Mouse (Mus musculus): Measurements from ENCODE around the gene Mta3. TPM values are rescaled to one million over a fixed set of nuclear protein-coding genes. Genes with fewer than 3 reads are reported as not detected.

The Mta3 gene
- polyA plus RNA-seq, 1 experiment, result 33.0 TPM

DNA sequence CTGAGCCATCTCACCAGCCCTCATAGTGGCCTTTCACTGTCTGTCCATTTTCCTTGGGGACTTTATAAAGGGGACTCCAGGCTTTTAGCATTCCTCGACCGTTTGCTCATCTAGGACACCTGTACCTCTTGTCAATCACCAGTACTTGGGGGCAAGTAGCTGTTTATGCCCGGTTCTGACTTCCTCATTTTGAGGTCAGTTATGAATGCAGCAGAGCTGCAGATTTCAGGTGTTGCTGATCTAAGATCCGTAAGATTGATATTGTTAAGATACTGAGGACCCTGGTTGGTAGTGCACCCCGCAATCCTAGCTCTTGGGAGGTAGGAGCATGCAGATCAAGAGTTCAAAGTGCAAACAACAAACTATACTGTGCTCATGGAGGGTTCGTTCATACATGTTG lies 64.4 kb downstream of the Mta3 start:
- no peak overlapping the region for H3K27ac ChIP-seq (ENCODE audit: insufficient read depth, low read depth, low read length)
- no peak for TF ChIP-seq POLR2A (IDR thresholded peaks at IDR 0.05; ENCODE audit: low read depth, low read length)
- no peak for TF ChIP-seq CTCF (conservative IDR thresholded peaks at IDR 0.05; ENCODE audit: insufficient read depth, insufficient read length, low read depth, low read length)
- no peaks in the 10 kb centered on the region for H3K36me3 ChIP-seq (ENCODE audit: control insufficient read depth, insufficient read depth, low read length)
- no peak for DNase-seq
- no peak overlapping the region for H3K4me3 ChIP-seq (ENCODE audit: insufficient read depth, low read depth, low read length)
- WGBS, result 83% methylated on average over 6 of the region's 6 CpGs
- H3K27me3 ChIP-seq (replicated peaks; ENCODE audit: control insufficient read depth, insufficient read depth, low read length), result no peaks in the 10 kb centered on the region
- no peaks in the 10 kb centered on the region for H3K4me1 ChIP-seq (ENCODE audit: control insufficient read depth, insufficient read depth, low read length)

DNA sequence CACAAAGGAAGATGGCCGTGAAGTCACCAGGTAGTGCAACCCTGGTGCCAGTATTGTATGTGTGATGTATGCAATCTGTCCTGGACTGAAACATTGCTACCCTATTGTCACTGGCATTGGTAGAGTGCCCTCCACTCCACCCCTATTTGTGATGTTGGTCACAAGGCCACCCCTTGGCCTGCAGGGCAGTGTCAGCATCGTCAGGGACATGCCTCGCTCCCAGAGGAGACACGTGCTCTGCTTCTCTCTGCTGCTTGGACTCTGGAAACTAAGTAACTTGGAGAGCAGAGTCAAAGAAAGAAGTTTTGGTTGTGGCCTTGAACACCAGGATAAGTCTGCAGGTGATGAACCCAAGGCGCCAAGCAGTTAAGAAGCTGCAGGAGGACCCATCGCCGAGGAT lies 65.0 kb downstream of the Mta3 start:
- Histone ChIP-seq H3K27me3 (replicated peaks; ENCODE audit: control insufficient read depth, insufficient read depth, low read length) (no peaks in the 10 kb centered on the region), H3K4me1 (ENCODE audit: control insufficient read depth, insufficient read depth, low read length) (no peaks in the 10 kb centered on the region), H3K27ac (ENCODE audit: insufficient read depth, low read depth, low read length) (no peak overlapping the region), H3K4me3 (ENCODE audit: insufficient read depth, low read depth, low read length) (no peak overlapping the region), H3K36me3 (ENCODE audit: control insufficient read depth, insufficient read depth, low read length) (no peaks in the 10 kb centered on the region)
- DNase-seq, result no peak
- 93% methylated on average over 7 of the region's 7 CpGs for WGBS
- TF ChIP-seq POLR2A (IDR thresholded peaks at IDR 0.05; ENCODE audit: low read depth, low read length), result no peak
- TF ChIP-seq CTCF (conservative IDR thresholded peaks at IDR 0.05; ENCODE audit: insufficient read depth, insufficient read length, low read depth, low read length), result no peak

DNA sequence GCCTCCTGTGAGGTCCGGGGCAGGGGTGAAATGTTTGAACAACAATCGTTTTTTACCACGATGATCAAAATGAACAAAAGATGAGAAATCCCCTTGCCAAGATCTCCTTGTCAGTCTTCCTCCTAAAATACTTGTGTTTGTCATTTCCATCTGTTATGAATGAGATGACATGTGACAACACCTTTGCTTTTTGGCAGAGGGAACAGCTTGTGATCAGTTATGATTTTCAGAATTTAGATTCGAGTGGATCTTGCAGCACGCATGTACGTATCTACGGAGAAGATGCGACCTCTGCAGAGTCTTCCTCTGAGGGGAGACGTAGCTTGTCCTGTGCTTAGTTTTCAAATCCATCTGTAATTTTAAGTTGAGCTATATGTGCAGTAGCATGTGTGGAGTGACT lies 66.1 kb downstream of the Mta3 start:
- Histone ChIP-seq H3K4me1 (ENCODE audit: control insufficient read depth, insufficient read depth, low read length) (no peaks in the 10 kb centered on the region), H3K4me3 (ENCODE audit: insufficient read depth, low read depth, low read length) (no peak overlapping the region), H3K36me3 (ENCODE audit: control insufficient read depth, insufficient read depth, low read length) (no peaks in the 10 kb centered on the region), H3K27ac (ENCODE audit: insufficient read depth, low read depth, low read length) (no peak overlapping the region), H3K27me3 (replicated peaks; ENCODE audit: control insufficient read depth, insufficient read depth, low read length) (no peaks in the 10 kb centered on the region)
- WGBS, result 95% methylated on average over 9 of the region's 9 CpGs
- no peak for TF ChIP-seq POLR2A (IDR thresholded peaks at IDR 0.05; ENCODE audit: low read depth, low read length)
- DNase-seq, result no peak

DNA sequence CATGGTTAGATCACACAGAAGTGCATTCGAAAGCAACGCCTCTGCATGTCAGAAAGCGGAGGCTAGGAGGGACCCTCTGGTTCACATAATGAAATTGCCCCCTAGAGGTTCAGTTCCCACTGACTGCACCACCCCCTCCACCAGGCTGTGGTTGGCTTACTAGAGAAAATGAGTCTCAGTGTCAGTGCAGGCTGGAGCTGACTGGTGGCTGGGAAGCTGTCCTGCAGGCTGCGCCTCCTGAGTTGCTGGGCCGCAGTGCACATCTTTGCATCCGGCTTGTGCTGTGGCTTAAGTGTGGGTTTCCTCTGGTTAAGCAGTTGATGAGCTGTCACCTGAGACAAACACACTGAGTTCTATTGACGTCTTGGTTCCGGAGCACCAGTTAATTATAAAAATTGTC lies 66.7 kb downstream of the Mta3 start:
- no peaks in the 10 kb centered on the region for H3K27me3 ChIP-seq (replicated peaks; ENCODE audit: control insufficient read depth, insufficient read depth, low read length)
- DNase-seq, result no peak
- H3K36me3 ChIP-seq (ENCODE audit: control insufficient read depth, insufficient read depth, low read length), result no peaks in the 10 kb centered on the region; the same call in 1 of the 2 replicates
- no peak for TF ChIP-seq POLR2A (IDR thresholded peaks at IDR 0.05; ENCODE audit: low read depth, low read length)
- no peak for TF ChIP-seq CTCF (conservative IDR thresholded peaks at IDR 0.05; ENCODE audit: insufficient read depth, insufficient read length, low read depth, low read length)
- no peaks in the 10 kb centered on the region for H3K4me1 ChIP-seq (ENCODE audit: control insufficient read depth, insufficient read depth, low read length)
- no peak overlapping the region for H3K27ac ChIP-seq (ENCODE audit: insufficient read depth, low read depth, low read length)
- no peak overlapping the region for H3K4me3 ChIP-seq (ENCODE audit: insufficient read depth, low read depth, low read length)
- WGBS, result 76% methylated on average over 8 of the region's 8 CpGs

DNA sequence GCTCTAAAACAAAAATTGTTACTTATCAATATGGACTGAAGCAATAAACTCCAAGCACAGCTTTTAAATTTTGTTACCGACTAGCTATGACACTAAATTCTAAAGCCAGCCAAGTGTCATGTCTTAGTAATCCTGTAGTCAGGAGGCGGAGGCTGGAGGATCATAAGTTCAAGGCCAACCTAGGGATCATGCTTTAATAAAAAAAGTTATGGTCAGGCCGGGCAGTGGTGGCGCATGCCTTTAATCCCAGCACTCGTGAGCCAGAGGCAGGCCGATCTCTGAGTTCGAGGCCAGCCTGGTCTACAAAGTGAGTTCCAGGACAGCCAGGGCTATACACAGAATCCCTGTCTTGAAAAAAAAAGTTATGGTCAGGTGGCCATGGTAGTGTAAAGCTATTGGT lies 71.0 kb downstream of the Mta3 start:
- TF ChIP-seq CTCF (conservative IDR thresholded peaks at IDR 0.05; ENCODE audit: insufficient read depth, insufficient read length, low read depth, low read length), result no peak
- TF ChIP-seq POLR2A (IDR thresholded peaks at IDR 0.05; ENCODE audit: low read depth, low read length), result no peak
- no peak overlapping the region for H3K27ac ChIP-seq (ENCODE audit: insufficient read depth, low read depth, low read length)
- no peaks in the 10 kb centered on the region for H3K4me1 ChIP-seq (ENCODE audit: control insufficient read depth, insufficient read depth, low read length)
- H3K36me3 ChIP-seq (ENCODE audit: control insufficient read depth, insufficient read depth, low read length), result no peaks in the 10 kb centered on the region; the same call in 1 of the 2 replicates
- no peaks in the 10 kb centered on the region for H3K27me3 ChIP-seq (replicated peaks; ENCODE audit: control insufficient read depth, insufficient read depth, low read length)
- 93% methylated on average over 7 of the region's 7 CpGs for WGBS
- DNase-seq, result no peak
- H3K4me3 ChIP-seq (ENCODE audit: insufficient read depth, low read depth, low read length), result no peak overlapping the region

DNA sequence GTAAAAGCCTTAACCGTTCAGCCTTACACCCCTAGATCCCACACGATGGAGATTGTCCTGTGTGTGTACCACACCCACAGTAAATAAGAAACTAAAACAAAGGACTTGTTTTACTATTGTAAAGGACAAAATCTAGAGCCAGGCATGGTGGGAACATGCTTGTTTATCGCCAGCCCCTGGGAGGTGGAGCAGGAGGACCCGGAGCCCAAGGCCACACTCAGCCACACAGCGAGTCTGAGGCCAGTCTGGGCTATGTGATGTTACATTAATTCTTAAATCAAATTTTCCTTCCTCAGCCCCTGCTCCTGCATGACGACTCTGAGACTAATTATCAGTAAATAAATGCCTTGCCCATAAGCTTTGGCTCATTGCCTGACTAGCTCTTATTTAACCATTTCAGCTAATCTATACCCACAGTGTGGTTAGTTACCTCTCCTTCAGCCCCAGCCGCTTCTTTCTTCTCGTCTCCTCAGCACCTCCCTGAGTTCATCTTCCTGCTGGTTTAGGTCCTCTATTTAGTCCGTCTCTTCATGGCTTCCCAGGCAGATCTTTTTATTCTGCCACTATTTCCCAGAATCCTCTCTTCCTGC lies 71.6 kb downstream of the Mta3 start:
- TF ChIP-seq POLR2A (IDR thresholded peaks at IDR 0.05; ENCODE audit: low read depth, low read length), result no peak
- no peak for TF ChIP-seq CTCF (conservative IDR thresholded peaks at IDR 0.05; ENCODE audit: insufficient read depth, insufficient read length, low read depth, low read length)
- Histone ChIP-seq H3K27me3 (replicated peaks; ENCODE audit: control insufficient read depth, insufficient read depth, low read length) (no peaks in the 10 kb centered on the region), H3K36me3 (ENCODE audit: control insufficient read depth, insufficient read depth, low read length) (no peaks in the 10 kb centered on the region; the same call in 1 of the 2 replicates), H3K4me1 (ENCODE audit: control insufficient read depth, insufficient read depth, low read length) (no peaks in the 10 kb centered on the region), H3K27ac (ENCODE audit: insufficient read depth, low read depth, low read length) (no peak overlapping the region), H3K4me3 (ENCODE audit: insufficient read depth, low read depth, low read length) (no peak overlapping the region)
- DNase-seq, result no peak
- WGBS, result 86% methylated on average over 9 of the region's 9 CpGs

DNA sequence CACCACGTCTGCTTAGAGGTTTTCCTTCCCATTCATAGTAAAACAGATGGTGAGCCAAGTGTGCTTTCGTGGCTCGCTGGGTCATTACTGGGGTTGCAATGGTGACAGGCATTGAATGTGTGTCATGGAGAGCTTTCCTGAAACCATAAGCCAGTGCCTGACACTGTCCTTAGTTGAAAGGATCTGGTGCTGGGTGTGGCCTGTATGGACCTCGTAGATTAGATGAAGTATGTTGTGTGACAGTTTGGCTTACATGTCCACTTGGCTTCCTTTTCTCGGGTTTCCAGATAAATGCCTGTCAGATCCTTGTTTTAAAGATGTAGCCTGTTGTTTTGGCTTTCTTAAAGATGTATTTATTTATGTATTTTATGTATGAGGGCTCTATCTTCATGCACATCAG lies 74.3 kb downstream of the Mta3 start:
- WGBS, result 77% methylated on average over 5 of the region's 5 CpGs

More for the DNA sequence above, 74.3 kb downstream of the Mta3 start:
- Histone ChIP-seq H3K36me3 (ENCODE audit: control insufficient read depth, insufficient read depth, low read length) (no peaks in the 10 kb centered on the region; the same call in 1 of the 2 replicates), H3K4me3 (ENCODE audit: insufficient read depth, low read depth, low read length) (no peak overlapping the region), H3K27ac (ENCODE audit: insufficient read depth, low read depth, low read length) (no peak overlapping the region), H3K27me3 (replicated peaks; ENCODE audit: control insufficient read depth, insufficient read depth, low read length) (no peaks in the 10 kb centered on the region), H3K4me1 (ENCODE audit: control insufficient read depth, insufficient read depth, low read length) (no peaks in the 10 kb centered on the region)
- no peak for DNase-seq
- TF ChIP-seq CTCF (conservative IDR thresholded peaks at IDR 0.05; ENCODE audit: insufficient read depth, insufficient read length, low read depth, low read length), result no peak
- TF ChIP-seq POLR2A (IDR thresholded peaks at IDR 0.05; ENCODE audit: low read depth, low read length), result no peak

Measured in kidney, adult 2 months (tissue).